Mouse (Mus musculus) neural tube, embryonic 11.5 days (tissue): ENCODE measurements at regions not wholly inside any gene's neighbourhood (a gene's known extent, or its start where the extent isn't known, plus 50 kb on each side); places are given as distances from the start of the nearest gene placed in this dataset.

Experiments
- ATAC-seq: fragments of 200-750 bp; cut with Nextera tagmentation; 2 replicates; pipeline ENCODE4 v1.8.0; 2017; ENCODE audit warnings: moderate number of reproducible peaks, mild to moderate bottlenecking, moderate TSS enrichment, moderate library complexity; ENCODE audit not compliant: insufficient read depth, low FRiP score, low TSS enrichment
- DNase-seq: peaks from one replicate; pipeline ENCODE4 v3.0.0-alpha.2; 2015; ENCODE audit warnings: low spot score
- H3K27ac ChIP-seq: fragments of 300-500 bp; sonication (generic); 2 replicates; pipeline ENCODE4 v1.5.1; 2014; ENCODE audit warnings: low read depth, mild to moderate bottlenecking, low read length
- H3K27me3 ChIP-seq: fragments of 300-500 bp; sonication (generic); 2 replicates; pipeline ENCODE4 v1.6.1; 2014; ENCODE audit warnings: mild to moderate bottlenecking, low read length, mixed read lengths; ENCODE audit not compliant: control insufficient read depth, insufficient read depth
- H3K36me3 ChIP-seq: fragments of 300-500 bp; sonication (generic); 2 replicates; pipeline ENCODE4 v1.6.1; 2014; ENCODE audit warnings: mild to moderate bottlenecking, low read length, moderate library complexity, mixed read lengths; ENCODE audit not compliant: control insufficient read depth, insufficient read depth
- H3K4me1 ChIP-seq: fragments of 300-500 bp; sonication (generic); 2 replicates; pipeline ENCODE4 v1.6.1; 2014; ENCODE audit warnings: low read length, mixed read lengths; ENCODE audit not compliant: control insufficient read depth, insufficient read depth
- H3K4me2 ChIP-seq: fragments of 300-500 bp; sonication (generic); 2 replicates; pipeline ENCODE4 v1.6.1; 2014; ENCODE audit warnings: low read depth, mild to moderate bottlenecking, moderate library complexity
- H3K4me3 ChIP-seq: fragments of 300-500 bp; sonication (generic); 2 replicates; pipeline ENCODE4 v1.5.1; 2014; ENCODE audit warnings: low read depth, low read length
- H3K9ac ChIP-seq: fragments of 300-500 bp; sonication (generic); 2 replicates; pipeline ENCODE4 v1.6.1; 2014; ENCODE audit warnings: mild to moderate bottlenecking, low read length
- H3K9me3 ChIP-seq: fragments of 300-500 bp; sonication (generic); 2 replicates; pipeline ENCODE4 v1.6.1; 2016; ENCODE audit warnings: low read length; ENCODE audit not compliant: control insufficient read depth
- WGBS: fragments of 180-500 bp; shearing (Covaris S2); extraction: QIAGEN DNeasy Blood & Tissue Kit; methylation state at CpG from one replicate; pipeline ENCODE4 v1.1.7; 2014; 5-methylcytosine and 5-hydroxymethylcytosine counted together

DNA sequence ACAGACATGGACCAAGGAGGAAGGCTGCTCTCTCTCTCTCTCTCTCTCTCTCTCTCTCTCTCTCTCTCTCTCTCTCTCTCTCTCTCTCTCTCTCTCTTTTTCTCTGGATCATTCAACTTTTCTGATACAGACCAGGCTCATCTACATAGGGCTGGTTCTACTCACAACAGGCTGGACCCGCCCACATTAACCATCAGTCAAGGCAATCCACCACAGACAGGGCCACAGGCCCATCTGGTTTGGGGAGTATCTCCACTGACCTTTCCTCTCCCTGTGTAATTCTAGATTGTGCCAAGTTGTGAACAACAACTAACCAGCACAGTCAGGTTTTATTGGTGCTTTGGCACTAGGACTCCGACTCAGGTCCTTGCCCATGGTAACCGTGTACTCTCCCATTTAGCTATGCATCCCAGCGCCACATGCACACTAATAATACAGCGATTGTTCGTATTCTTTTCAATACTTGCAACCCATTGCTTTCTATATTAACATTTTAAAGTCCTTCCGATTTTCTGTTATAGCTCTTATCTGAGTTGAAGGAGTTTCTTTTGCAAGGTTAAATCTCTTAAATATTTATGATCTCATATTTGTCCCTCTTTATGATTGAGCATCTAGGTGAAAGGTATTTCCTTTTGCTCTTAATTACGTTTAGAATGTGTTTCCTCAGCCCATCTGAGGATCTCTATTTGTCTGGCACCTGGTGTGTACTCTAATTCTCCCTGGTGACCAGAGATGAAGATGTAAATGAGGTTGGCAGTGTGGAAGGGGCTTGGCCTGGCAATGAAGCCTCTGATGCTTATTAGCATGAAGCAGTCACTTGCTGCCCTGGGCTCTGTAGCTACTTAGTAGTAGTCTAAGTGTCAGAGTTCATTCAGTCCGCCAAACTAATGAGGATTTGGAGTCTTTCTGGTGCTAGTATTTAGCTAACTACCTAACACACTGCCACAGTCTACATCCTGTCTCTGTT lies 117.7 kb upstream of the App start:
- Histone ChIP-seq H3K4me3 (no peak overlapping the region), H3K4me2 (no peak overlapping the region)
- 87% methylated on average over 9 of the region's 9 CpGs for WGBS

DNA sequence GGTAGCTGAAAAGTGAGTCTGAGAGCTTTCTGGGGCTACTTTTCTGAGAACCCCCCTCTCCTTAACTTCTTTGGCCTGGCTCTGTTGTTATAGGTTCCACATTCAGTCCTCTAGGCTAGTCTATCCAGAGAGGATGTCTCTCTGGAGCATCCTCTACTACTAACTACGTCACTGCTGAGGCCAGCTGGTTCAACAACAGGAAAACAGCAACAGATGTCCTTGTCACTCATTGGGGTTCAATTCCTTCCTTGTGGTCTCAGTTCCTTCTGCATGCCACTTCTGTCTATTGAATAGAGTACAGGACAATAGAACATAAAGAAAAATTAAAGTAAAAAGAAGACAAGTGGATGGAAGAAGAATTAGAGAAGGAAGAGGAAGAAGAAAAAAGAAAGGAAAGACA lies 104.3 kb upstream of the App start:
- H3K4me3 ChIP-seq: no peak overlapping the region

More for the DNA sequence above, 117.7 kb upstream of the App start:
- Histone ChIP-seq H3K4me1 (no peaks in the 10 kb centered on the region), H3K27me3 (no peaks in the 10 kb centered on the region), H3K9ac (no peak overlapping the region), H3K9me3 (no peaks in the 10 kb centered on the region), H3K27ac (no peak overlapping the region), H3K36me3 (no peaks in the 10 kb centered on the region)
- DNase-seq (no peak), ATAC-seq (no peak)

DNA sequence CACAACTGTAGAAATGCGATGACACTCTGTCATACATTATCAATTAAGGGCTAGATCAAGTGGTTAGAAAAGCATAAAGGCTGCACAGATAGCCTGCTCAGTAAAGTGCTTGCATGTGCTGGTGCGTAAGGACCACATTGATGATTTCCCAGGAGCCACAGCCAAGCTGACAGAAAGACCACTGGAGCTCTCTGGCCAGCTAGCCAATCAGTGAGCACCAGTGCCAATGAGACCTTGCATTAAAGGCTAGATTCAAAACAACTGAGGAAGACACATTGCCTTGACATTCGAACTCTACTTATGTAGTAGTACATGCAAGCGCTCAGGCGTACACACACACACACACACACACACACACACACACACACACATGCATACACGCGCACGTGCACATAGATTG lies 96.1 kb upstream of the App start:
- no peak for DNase-seq

More for the DNA sequence above, 104.3 kb upstream of the App start:
- H3K9ac ChIP-seq: no peak overlapping the region
- 64% methylated on average over 1 of the region's 1 CpGs for WGBS
- H3K36me3 ChIP-seq: no peaks in the 10 kb centered on the region
- no peak overlapping the region for H3K4me2 ChIP-seq
- H3K4me1 ChIP-seq: no peaks in the 10 kb centered on the region
- H3K27me3 ChIP-seq: no peaks in the 10 kb centered on the region
- ATAC-seq (no peak), DNase-seq (no peak)
- no peak overlapping the region for H3K27ac ChIP-seq
- no peaks in the 10 kb centered on the region for H3K9me3 ChIP-seq

GRCm38 (mm10) chr16:85259838-85260237 lies 86.3 kb upstream of the App start:
- no peak for ATAC-seq
- no peak for DNase-seq
- 73% methylated on average over 4 of the region's 4 CpGs for WGBS
- H3K27ac ChIP-seq: no peak overlapping the region
- no peaks in the 10 kb centered on the region for H3K4me1 ChIP-seq
- H3K27me3 ChIP-seq: no peaks in the 10 kb centered on the region
- no peak overlapping the region for H3K9ac ChIP-seq
- no peaks in the 10 kb centered on the region for H3K9me3 ChIP-seq
- H3K4me2 ChIP-seq: no peak overlapping the region
- H3K4me3 ChIP-seq: no peak overlapping the region
- H3K36me3 ChIP-seq: no peaks in the 10 kb centered on the region

More for the DNA sequence above, 96.1 kb upstream of the App start:
- no peak overlapping the region for H3K4me3 ChIP-seq
- no peaks in the 10 kb centered on the region for H3K4me1 ChIP-seq
- H3K36me3 ChIP-seq: no peaks in the 10 kb centered on the region
- no peak overlapping the region for H3K9ac ChIP-seq
- H3K4me2 ChIP-seq: no peak overlapping the region
- no peak overlapping the region for H3K27ac ChIP-seq
- 82% methylated on average over 8 of the region's 8 CpGs for WGBS
- no peaks in the 10 kb centered on the region for H3K27me3 ChIP-seq
- ATAC-seq: no peak
- no peaks in the 10 kb centered on the region for H3K9me3 ChIP-seq

DNA sequence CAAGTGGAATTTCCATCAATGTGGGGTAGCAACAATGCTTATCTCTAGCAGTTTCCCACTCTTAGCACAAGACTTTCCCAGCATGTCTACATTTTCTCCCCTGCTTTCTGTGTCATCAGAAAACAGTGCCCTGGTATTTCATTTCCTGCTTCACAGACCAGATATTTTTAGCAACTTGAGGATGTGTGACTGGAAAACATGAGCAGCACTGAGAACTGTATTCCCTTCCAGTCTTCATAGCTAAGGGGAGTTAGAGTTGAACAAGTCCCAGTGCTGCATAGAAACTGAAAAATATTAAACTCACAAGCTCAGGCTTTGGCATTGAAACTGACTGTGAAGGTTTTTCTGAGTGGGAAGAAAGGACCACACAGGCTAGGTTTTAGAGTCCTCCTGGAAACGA lies 73.7 kb upstream of the App start:
- Histone ChIP-seq H3K36me3 (no peaks in the 10 kb centered on the region), H3K9ac (no peak overlapping the region), H3K4me3 (no peak overlapping the region), H3K27ac (no peak overlapping the region), H3K4me2 (no peak overlapping the region), H3K9me3 (no peaks in the 10 kb centered on the region), H3K4me1 (no peaks in the 10 kb centered on the region), H3K27me3 (no peaks in the 10 kb centered on the region)
- no peak for ATAC-seq
- no peak for DNase-seq
- WGBS: 85% methylated on average over 1 of the region's 1 CpGs

GRCm38 (mm10) chr16:85233037-85233436 lies 59.5 kb upstream of the App start:
- no peak for ATAC-seq
- no peaks in the 10 kb centered on the region for H3K27me3 ChIP-seq
- H3K36me3 ChIP-seq: no peaks in the 10 kb centered on the region
- 95% methylated on average over 1 of the region's 1 CpGs for WGBS
- no peak overlapping the region for H3K4me3 ChIP-seq
- no peak for DNase-seq
- H3K9me3 ChIP-seq: no peaks in the 10 kb centered on the region
- no peak overlapping the region for H3K4me2 ChIP-seq
- no peak overlapping the region for H3K27ac ChIP-seq
- no peaks in the 10 kb centered on the region for H3K4me1 ChIP-seq
- no peak overlapping the region for H3K9ac ChIP-seq

GRCm38 (mm10) chr16:85231908-85232467 lies 58.4 kb upstream of the App start:
- H3K4me2 ChIP-seq: no peak overlapping the region
- no peaks in the 10 kb centered on the region for H3K9me3 ChIP-seq
- DNase-seq: no peak
- WGBS: 69% methylated on average over 6 of the region's 6 CpGs
- no peaks in the 10 kb centered on the region for H3K36me3 ChIP-seq
- no peak overlapping the region for H3K27ac ChIP-seq
- no peaks in the 10 kb centered on the region for H3K27me3 ChIP-seq
- no peak overlapping the region for H3K9ac ChIP-seq
- no peak for ATAC-seq
- no peak overlapping the region for H3K4me3 ChIP-seq
- no peaks in the 10 kb centered on the region for H3K4me1 ChIP-seq

GRCm38 (mm10) chr16:85231330-85231729 lies 57.8 kb upstream of the App start:
- no peak for ATAC-seq
- no peak for DNase-seq

DNA sequence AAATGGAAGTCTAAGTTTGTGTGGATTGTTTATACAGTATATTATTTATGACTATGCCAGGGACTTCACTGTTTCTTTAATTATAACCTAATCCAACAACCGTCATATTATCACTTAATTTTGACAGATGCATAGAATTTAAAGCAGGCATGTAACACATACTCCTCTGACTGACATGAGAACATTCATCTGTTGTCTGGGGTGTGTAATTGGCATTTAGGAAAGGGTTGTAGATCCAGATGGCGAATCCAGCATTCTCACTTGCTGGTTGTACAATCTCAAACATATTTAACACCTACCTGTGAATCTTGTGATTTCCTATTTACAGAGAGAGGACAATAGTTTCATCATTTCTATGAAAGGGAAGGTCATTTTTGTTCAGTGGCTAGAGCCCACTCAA lies 50.8 kb upstream of the App start:
- Histone ChIP-seq H3K4me1 (no peaks in the 10 kb centered on the region), H3K27me3 (no peaks in the 10 kb centered on the region), H3K36me3 (no peaks in the 10 kb centered on the region), H3K27ac (no peak overlapping the region), H3K4me2 (no peak overlapping the region), H3K4me3 (no peak overlapping the region), H3K9me3 (no peaks in the 10 kb centered on the region), H3K9ac (no peak overlapping the region)
- no peak for ATAC-seq
- 87% methylated on average over 2 of the region's 2 CpGs for WGBS
- no peak for DNase-seq

More at GRCm38 (mm10) chr16:85231330-85231729, 57.8 kb upstream of the App start:
- Histone ChIP-seq H3K9me3 (no peaks in the 10 kb centered on the region), H3K27me3 (no peaks in the 10 kb centered on the region), H3K9ac (no peak overlapping the region), H3K4me2 (no peak overlapping the region), H3K36me3 (no peaks in the 10 kb centered on the region), H3K4me1 (no peaks in the 10 kb centered on the region), H3K4me3 (no peak overlapping the region), H3K27ac (no peak overlapping the region)
- 68% methylated on average over 2 of the region's 2 CpGs for WGBS
